Mouse (Mus musculus) thymus, postnatal 4 days (tissue): ENCODE measurements around the gene C1qtnf4.

Experiments used
- DNase-seq: peaks from one replicate; pipeline ENCODE4 v3.0.0; 2021

The C1qtnf4 gene

DNA sequence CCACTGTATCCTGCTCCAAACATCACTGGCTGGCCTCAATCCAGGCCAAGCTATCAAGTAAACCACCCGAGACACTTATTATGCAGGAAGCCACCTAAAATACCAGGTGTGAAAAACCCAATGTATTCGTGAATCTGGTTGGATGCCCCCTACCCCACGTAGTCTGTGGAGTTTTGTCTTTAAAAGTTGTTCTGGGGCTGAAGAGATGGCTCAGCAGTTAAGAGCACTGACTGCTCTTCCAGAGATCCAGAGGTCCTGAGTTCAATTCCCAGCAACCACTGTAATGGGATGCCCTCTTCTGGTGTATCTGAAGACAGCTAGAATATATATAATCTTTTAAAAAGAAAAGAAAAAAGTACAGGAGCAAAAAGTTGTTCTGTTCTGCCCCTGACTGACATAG lies 52.7 kb downstream of the C1qtnf4 start:
- DNase-seq: no peak

DNA sequence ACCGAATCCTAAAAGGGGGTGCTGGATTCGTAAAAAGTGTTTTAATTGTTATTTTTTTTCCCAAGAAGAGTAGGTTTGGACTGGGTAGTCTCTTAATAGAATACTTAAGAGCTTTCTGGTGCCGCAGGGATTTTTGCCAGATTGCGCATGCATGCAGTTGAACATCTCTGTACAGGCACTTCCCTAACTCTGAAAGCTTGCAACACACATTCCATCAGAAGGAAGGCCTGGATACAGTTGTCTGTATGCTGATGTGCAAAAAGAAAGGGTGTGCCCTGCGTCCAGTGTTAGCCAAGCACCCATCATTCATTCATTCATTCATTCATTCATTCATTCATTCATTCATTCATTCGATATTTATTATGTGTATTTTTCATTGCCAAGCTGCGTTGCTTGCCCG lies 54.1 kb downstream of the C1qtnf4 start:
- DNase-seq: peak; percentile 13
